Mouse (Mus musculus): ENCODE data around the gene Phospho1. TPM values are rescaled to one million over a fixed set of nuclear protein-coding genes. Genes with fewer than 3 reads are reported as not detected.

Gene Phospho1
- polyA plus RNA-seq (2017; shearing (Covaris generic)), result not detected

DNA sequence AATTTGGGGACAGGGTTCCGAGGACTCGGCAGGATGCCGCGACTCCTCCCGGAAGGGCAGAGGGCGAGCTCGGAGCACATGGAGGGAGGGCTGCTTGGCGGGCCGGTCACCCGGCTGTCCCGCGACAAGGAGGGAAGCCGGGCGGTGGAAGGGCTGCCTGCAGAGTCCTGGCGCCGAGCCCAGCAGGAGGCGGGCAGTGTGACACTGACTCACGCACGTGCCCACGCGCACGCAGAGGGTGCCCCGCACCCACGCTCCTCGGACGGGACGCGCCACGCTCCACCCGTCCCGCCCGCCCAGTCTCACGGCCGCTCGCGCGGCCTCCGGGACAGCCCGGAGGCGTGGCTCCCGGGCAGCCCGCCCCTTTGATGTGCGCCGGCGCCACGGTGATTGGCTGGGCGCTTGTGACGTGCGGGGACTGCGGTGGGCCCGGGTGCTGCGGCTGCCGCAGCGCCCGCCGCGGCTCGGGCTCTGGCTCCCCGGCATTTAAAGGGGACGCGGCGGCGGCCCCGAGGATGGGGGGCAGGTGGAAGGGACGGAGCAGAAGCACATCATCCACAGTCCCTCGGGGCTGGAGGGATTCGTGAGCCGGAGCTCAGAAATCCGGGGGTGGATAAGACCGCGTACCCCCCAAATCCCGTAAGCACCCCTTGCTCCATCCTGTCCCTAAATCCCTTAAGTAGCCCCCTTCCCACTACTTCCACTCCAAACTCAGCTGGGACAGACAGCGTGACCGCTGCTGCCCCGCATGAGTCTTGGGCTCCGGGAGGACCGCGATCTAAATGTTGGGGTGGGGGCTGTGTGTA is at the start of gene Phospho1:
TSS of gene Phospho1 (plus strand) at position 429 of the 806 bp plus-strand sequence.
- peak; percentile 88 for ATAC-seq

DNA sequence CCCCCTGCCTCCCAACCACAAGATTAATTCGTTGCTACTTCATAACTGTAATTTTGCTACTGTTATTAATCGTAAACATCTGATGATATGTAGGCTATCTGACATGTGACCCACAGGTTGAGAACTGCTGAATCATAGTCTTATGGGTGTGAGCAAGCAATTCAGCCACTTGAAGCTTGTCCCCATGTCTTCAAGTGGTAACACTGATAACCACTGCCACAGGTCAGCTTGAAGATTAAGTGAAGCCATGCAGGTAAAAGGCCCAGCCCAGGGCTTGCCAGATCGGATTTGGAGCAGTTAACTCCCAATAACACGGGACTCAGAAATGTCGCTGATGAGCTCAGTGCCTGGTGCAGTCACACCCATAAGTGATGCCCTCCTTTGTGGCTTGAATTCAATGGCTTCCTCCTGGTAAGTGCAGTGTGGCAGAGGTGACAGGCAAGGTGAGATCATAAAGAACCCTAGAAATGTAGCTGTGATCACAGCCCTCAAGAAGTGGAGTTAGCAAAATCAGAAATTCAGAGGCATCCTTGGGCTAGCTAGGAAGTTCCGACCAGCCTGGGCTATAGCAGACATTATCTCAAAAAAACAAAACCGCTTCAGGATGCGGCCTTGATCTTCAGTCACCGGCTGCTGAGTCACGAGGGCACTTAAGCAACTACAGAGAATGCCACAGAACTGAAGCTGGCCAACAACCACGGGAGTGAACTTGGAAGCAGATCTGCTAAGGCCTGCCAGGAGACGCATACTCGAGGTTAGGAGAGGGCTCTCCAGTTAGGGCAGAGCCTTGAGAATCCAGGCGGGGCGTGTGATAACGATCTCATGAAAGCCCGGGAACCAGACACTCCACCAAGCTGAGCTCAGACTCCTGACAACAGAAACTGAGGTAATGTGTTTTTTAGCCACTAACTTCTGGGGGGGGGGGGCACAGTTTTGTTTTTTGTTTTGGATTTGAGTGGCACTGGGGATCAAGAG is 46.7 kb upstream of the Phospho1 start:
- no peak for ATAC-seq

DNA sequence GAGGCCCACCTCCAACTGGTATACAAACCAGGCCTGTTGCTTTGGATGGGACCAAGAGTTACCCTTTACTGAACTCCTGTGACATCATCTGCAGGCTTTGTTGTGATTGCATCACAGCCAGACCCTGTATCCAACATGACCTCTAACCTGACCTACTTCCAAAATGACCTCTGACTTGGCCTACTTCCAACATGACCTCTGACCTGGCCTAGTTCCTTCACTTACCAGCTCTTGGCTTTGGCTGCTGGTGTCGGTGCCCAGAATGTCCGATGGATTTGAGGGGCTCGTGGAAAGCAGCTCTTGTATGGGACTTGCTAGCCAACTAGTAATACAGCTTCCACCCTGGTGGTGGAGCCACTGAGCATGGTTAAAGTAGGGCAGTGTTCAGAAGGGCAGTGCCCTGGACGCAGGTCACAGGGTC is 45.5 kb upstream of the Phospho1 start:
- ATAC-seq, result no peak

DNA sequence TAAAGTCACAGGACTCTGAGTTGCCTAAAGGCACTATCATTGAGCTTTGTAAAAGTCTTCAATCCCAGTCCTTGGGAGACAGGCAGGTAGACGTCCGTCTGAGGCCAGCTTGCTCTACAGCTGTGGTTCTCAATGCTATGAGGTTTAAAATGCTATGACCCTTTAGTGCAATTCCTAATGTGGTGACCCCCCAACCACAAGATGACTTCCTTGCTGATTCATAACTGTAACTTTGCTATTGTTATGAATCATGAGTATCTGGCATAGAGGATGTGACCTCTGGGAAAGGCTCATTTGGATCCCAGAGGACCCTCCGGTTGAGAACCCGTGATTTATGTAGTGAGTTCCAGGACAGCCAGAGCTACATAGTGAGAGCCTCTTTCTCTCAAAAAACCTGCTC is 44.9 kb upstream of the Phospho1 start:
- no peak for ATAC-seq

DNA sequence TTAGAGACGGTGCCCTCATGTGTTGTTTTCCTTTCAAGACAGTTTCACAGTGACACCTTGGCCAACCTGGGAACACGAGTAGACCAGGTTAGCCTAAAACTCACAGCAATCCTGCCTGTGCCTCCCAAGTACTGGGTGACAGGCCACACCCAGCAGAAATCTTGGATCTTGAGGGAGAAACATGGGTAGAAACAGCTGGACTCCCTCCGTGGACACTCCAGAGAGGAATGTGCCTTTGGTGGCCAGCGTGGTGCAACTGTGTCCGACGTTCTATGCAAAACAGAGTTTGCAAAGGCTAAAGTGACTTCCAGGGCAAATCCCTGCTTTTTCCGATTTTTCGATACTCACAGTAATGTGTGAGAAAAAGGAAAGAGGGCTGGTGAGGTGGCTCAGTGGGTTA is 43.8 kb upstream of the Phospho1 start:
- ATAC-seq, result no peak

DNA sequence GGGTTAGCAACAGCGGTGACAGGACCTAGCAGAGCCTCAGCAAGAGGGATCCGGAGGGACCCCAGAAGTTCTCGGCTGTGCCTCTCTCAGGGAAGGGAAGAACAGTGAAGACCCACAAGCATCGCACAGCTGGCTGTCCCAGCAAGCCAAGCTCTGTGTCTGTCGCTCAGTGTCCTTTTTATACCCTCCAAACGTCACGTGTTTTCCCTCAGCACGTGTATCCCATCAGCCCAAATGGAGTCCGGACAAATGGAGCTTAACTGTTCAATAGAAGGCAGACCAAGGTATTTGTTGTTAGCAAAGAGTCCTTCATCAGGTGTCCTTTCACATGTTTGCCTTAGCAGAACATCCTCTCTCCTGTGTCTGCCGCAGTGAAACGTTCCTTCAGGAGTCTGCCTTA is 42.7 kb upstream of the Phospho1 start:
- no peak for ATAC-seq

DNA sequence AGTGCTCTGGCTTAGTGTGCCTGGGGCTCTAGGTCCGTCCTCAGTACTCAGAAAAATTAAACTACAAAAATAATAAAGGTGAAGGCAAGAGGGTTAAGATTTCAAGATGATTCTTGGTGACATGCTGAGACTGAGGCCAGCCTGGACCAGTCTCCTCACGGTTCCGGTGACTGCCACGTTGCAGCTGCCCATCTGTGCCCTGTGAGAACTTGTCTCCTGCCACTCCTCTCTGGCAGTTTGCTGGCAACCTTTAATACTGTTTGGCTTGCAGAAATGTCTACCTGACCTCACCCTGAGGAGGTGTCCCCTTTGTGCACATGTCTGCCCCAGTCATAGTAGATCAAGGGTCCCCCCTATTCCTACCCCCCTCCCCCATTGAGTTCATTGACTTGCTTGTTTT is 40.8 kb upstream of the Phospho1 start:
- no peak for ATAC-seq

DNA sequence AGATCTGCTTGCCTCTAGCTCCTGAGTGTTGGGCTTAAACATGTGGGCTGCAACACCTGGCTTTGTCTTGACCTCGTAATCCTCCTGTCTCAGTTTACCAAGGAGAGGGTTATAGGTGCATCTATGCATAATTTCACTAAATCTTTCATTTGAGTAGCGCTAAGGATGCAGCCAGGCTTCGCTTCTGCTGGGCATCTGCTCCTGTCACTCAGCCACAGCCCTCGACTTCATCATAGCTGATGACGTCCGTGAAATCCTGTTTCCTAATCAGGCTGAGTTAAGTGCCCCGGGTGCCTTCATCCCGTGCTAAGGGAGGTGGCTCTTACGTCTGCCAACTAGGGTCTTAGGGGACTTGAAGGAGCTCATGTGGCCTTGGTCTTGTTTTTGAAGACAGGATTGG is 40.3 kb upstream of the Phospho1 start:
- no peak for ATAC-seq

DNA sequence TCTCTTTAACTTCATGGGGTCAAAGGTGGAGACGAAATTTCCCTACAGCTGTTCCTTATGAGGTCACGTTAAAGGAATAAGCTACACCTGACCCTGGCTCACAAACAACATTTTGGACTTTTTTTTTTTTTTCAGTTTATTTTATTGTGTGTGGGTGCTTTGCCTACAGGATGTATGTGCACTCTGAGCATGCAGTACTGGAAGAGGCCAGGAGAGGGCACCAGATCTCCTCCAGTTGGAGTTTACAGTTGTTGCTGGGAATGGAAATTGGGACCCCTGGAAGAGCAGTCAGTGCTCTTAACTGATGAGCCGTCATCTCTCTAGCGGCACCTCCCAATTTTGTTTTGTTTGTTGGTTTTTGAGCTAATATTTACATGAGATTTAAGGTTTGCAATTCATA is 38.6 kb upstream of the Phospho1 start:
- ATAC-seq, result no peak

DNA sequence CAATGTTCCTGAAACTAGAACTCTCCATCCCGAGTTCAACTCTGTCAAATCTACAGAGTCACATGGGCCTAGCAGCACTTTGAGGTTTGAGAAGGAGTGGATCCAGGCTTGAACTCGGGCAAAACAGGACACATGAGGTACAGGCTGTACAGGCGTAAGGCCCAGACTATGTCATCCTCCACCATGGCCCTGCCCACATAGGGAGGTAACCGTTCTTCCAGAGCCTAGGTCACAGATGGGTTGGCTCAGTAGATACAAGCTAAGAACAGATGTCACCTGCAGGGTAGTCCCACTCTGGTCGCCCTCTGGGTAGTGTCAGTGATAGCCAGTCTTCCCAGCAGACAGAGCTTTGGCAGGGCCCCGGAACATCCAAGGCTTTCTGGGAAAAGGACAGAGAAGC is 37.8 kb upstream of the Phospho1 start:
- no peak for ATAC-seq

DNA sequence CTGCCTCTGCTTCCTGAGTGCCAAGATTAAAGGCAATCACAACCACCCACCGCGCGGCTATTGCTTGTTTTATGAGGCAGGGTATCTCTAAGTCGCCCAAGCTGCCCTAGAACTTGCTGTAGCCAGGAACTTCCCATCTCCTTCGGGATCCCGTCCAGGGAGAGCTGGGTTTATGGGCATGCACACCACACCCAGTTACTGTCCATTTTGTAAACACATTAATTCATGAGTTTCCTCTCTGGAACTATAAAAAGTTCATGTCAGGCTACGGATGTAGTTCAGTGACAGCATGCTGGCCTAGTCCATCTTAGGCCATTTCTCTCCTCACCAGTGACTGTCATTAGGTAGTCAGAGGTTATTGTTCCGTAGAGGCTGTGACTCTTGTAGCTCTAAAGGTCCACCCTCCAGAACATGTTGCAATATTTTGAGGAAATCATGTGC is 34.8 kb upstream of the Phospho1 start:
- no peak for ATAC-seq

DNA sequence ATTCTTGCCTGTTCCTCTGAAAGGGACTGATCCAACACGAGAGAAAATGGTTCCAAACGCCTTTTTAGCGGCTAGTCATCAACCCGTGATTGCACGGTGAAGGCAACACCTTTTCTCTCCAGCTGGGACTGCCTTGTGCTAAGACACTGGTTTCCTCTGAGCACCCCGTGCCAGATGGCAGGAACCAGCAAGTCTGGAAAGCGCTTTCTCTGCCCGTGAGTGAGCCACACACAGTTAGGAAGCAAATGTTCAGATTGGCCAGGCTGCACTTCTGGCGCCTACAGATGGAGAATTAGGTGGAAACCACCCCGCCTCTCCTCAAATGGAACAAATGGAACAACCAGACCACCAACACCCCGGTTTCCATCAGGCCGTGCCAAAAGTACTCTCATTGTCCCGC is 32.5 kb upstream of the Phospho1 start:
- no peak for ATAC-seq

DNA sequence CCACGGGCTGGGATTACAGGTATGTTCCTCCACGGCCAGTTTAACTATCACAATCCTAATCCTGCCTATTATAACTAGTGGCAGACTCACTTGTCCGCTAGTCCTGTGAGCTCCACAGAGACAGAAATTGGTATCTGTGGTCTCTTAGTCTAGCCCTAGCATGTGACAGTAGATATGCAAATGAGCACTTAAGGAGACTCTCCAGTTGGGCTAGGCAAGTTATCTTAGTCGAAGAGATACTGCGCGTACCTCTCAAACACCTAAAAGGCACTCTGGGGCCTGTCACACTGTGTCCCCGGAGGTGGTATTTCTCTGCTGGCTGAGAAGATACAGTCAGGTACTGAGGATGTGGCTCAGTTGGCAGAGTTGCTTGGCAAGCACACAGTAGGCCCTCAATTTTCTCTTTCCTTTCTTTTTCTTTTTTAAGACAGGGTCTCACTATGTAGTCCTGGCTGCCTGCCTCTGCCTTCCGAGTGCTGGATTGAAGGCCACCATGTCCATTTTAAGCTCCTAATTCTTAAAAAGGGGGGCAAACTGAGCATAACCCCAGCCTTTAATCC is 31.3 kb upstream of the Phospho1 start:
- no peak for ATAC-seq

DNA sequence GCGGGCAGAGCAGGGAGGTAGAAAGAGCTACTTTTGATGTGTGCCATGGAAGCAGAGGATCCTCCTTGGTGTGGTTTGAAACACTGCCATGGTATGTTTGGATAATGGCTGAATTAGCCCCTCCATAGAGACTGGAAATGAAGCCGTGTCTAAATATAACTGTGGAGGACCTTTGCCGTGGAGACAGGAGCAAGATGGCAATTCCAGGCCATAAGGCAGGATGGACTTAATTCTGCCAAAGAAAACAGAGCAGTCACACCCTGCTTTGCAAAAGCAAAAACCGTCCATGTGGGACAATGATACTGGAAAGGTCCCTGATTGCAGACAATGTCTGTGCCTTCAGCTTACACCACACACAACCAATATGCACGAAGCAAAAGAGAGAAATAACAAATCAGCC is 30.1 kb upstream of the Phospho1 start:
- no peak for ATAC-seq

DNA sequence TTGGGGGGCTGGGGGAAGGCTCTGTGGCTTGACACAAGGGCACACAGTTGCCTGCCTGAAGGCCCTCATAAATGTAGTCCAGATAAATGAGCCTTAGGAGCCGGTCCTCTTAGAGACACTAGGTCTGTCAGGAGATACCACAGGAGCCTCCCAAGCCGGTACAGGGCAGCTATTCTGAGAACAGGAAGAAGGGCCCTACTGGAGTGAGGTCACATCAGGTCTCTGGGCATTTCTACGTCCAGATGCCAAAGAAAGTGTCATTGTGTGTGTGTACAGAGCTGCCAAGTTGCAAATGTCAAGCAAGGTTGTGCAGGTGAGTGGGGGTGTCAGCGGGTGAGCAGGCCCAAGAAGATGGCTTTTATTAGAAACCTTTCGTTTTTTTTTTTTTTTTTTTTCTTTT is 28.7 kb upstream of the Phospho1 start:
- ATAC-seq, result no peak

DNA sequence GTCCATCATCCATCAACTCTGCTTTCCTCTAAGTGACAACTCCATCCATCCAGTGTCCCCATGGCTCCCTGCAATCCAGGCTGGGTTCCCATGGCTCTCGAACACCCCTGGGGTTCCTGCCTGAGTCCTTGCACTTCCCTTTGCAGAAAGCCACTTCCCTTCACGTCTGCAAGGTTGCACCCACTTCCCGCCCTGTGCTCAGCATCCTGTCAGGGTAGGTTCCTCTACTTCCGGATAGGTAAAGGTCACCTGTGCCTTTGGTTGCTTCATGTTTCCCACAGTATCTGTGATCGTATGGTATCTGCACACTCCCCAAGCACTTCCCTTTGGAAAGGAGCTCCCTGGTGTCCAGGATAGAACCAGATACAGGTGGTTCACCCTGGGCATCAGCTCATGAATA is 19.3 kb upstream of the Phospho1 start:
- ATAC-seq, result peak; percentile 99

DNA sequence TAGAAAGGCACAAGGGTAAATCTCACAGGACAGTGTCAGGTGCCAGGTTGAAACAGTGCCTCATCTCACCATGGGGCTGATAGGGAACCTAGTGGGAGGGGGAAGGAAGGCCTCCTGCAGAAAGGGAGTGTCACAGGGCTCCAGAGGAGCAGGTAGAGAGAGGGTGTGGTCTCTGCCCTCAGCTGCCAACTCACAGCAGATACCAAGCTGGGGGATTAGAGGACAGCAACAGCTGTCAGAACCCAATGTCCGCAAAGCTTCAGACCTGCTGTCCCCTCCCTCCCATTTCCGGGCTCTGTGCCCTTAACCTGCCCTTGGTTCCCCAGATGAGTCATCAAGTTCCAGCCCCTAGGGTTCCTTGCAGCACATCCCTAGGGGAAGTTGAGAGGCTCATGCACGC is 18.8 kb upstream of the Phospho1 start:
- ATAC-seq, result no peak

DNA sequence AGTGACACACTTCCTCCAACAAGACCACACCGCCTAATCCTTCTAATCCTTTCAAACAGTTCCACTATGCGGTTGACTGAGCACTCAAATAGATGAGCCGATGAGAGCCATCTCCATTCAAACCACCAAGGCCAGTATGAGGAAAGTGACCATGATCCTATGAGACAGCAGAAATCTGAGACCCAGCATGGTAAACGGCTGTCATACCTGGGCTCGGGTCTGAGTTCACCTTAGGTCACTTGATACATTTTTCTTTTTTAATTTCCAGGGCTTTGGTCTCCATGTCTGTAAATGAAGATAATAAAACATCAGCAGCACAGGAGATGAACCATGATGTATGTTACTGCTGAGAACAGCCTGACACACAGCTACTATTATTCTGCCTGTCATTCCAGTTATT is 16.4 kb upstream of the Phospho1 start:
- no peak for ATAC-seq

DNA sequence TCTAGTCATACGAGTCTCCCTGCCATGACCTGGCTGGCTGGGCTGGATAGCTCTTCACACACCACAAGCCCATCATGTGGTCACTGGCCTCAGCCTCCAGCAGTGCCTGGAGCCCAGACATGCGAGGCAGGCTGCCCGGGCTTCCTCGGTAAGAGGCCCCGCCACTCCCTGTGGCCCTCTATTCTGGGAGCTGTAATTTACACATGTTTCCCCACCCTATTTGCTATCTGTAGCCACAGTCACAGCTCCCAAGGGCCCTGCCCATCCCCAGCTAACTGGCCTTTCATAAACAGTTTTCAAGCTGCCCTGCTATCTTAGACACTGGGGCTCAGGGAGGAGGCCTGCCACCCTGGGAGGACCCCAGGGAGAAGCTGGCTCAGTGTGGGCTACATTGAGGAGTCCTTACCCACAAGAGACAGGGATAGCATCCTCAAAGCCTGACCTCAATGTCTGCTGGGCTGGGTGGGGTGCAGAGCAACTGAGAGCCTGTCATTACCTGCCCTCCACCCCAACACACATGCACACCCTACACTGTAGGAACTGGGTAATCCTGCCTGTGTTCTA is 15.8 kb upstream of the Phospho1 start:
- ATAC-seq, result no peak

DNA sequence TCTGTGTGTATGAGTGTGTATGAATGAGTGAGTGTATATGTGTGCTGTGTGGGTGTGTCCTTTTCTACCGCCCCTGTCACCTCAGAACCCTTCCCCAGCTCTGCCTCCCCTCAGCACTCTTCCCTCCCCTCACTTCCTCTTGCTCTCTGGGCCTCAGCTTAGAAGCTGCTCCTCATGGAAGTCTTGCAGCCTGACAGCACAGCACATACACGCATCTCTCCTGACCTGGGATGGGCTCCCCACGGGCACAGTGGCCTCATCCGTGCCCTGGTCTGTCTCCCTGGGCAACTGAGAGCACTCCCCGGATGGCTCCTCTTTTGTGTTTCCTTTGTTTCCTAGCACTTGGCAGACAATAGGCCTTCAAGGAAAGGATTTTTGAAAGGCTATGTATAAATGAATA is 14.7 kb upstream of the Phospho1 start:
- ATAC-seq, result no peak

DNA sequence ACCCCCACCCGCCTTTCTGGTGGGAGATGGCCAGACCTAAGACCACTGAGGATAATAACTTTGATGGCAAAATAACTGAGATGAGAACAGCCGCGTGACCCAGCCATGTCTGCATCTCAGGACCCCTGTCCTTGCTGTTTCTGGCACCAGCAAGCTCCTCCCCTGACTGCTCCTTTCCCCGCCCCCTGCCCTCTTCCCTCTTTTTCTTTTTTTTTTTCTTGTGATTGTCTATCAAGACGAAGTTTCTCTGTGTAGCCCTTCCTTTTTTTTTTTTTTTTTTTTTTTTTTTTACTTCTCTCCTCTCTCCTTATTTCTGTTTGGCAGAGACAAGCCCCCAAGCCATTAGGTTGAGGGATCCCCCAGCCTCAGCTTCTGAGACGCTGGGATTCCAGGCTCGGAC is 13.5 kb upstream of the Phospho1 start:
- no peak for ATAC-seq

DNA sequence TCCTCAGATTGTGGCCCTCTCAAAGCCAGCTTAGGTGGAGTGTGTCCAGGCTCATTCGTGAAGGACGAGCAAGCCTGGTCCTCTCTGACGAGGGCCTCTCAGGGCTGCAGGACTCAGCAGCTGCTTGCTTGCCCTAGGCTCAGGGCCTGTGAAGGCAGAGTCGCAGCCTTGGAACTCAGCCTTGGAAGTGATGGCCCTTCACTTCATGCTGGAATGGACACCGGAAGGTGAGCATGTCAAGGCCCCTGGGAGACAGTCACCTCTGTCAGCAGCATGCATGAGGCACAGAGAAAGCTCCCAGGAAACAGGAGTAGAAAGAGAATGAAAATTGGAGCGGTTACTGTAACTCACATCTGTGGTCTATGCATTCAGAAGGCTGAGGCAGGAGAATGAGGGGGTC is 12.6 kb upstream of the Phospho1 start:
- ATAC-seq, result no peak

DNA sequence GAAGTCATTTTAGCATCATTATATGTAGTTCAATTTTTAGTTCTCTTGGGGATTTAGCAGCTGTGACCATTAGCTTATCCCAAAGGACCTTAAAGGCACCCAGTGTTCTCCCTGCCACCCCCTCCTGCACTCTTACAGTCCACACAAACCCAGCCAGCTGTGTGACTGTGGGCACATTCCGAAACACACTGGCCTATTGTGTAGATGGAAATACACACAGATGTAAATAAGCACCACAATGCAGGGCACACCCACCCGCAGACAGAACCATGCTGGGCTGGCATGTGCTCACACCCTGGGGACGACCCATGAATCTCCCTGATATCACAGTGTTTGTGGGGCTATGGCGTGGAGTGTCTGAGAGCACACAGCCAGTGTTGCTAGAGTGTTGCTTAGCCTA is 12.1 kb upstream of the Phospho1 start:
- ATAC-seq, result no peak
